Mouse (Mus musculus): ENCODE results near the gene Odf3l1.
"Not testable (repeated sequence)": the region's sequence is repeated elsewhere in the genome, so short reads cannot be mapped to it uniquely, and the experiment has no call there.

Gene Odf3l1

DNA sequence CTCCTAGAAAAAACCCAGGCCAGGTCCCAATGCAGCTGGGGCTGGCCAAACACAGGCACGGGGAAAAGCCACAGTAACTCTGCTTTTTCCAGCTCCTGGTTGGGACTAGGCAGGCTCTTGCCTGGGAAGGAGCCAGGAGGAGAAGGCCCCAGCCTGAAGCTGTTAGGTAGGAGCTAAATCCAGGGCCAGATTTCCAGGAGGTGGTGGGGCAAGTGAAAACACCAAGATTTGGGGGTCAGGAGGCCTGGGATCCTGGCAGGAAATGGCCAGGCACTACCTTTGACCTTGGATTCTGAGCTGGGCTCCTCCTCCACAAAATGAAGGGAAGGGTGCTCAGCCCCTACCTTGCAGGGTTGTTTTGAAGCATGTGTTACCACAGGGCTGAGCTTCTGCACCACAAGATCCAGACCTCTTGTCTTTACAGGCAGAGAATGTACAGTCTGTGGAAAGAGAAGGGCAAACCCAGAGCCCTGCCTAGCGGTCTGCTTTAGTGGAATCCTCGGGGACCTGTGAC, at the start of gene Odf3l1:
Odf3l1 (minus strand) TSS at position 464 of the 514 bp plus-strand sequence.
- DNase-seq: peak; percentile 34 to 74

DNA sequence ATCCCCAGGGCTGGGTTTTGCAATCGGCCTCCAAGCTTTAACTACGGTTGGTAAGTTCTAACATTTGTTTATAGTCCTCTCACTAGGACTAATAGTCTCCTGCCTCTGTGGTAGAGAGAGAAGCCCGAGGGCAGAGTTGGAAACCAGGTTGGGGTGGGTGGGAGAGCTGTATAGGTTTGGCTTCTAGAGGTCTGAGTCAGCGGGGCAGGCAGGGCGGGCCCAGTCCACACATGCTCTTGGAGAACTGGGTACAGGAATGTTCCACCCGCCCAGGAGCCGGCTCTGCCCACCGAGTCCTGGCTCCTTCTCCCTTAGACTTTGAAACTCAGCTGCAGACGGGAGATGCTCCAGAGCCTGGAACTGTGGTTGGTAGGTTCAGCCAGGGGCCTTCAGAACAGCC, 49.5 kb upstream of the Odf3l1 start:
- no peak for DNase-seq

- DNase-seq: no peak
Measured at GRCm38 (mm10) chr9:56911017-56911416, 46.5 kb upstream of the Odf3l1 start.

DNA sequence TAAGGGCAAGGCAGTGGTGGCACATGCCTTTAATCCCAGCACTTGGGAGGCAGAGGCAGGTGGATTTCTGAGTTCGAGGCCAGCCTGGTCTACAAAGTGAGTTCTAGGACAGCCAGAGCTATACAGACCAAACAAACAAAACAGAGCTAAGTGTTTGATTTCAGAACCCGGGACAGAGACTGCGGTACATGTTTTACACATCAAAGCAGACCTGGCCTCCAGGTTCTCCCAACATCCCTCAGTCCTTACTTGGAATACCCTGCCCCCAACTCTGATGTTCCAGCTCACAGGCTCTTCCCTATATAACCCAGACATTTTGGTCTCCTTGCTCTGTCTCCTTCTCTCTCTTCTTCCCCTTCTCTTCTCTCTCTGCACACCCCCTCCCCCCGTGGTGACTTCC, 45.5 kb upstream of the Odf3l1 start:
- not testable (repeated sequence) for DNase-seq

GRCm38 (mm10) chr9:56907549-56907948, 43.1 kb upstream of the Odf3l1 start:
- DNase-seq: no peak

DNA sequence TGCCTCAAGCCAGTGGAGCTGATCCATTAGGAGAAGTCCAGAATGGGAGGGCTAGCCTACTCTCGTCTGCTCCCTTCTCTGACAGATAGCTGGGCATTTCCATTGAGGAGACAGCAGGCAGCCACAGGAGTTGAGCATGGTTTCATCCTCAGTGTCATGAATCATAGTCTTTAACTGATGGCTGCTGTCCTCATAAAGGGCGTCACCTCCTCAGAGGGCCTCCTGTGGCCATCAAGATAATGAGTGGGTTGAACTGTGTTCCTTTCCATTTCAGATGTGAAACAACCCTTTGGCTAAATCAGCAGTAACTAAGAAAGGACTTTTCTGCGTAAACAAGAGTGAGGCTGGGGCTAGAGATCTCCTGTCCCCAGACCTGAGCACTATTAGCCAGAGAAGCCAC, 39.2 kb upstream of the Odf3l1 start:
- DNase-seq: no peak

DNA sequence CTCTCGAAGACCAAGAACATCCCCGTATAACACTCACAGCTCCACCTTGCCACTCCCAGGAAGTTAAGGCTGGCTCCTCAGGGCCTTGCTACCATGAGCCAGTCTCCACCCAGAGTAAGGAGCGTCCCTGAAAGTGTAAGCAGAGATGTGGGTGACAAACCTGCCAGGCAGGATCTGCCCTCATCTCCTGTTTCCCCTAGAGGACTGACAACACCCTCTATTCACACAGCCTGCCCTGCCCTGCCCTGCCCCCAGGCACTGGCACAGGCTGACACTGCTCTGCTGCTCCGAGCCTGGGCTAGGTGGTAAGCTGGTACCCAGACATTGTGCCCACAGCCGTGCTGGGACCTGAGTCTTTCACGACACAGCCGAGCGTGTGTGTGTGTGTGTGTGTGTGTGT, 36.7 kb upstream of the Odf3l1 start:
- DNase-seq: no peak

GRCm38 (mm10) chr9:56900571-56900970, 36.1 kb upstream of the Odf3l1 start:
- peak; percentile 18 to 66 for DNase-seq

GRCm38 (mm10) chr9:56900060-56900459, 35.6 kb upstream of the Odf3l1 start:
- DNase-seq: no peak

DNA sequence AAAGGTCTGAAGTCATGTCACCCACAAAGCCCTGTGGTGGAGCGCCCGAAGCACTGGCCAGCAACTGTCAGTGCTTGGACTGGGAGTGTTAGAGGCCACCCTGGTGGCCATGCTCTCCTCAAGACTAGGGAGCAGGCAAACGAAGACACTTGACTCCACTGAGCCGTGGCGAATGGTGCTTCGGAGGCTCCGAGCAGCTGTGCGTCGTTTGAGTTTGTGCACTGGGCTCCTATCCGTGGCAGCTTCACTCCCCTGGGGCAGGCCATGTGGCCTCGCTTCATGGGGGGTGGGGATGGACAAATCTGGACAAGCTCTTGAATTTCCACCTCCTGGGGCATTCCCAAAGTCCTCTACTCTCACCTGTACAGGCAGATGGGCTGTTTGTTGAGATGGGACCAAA, 34.9 kb upstream of the Odf3l1 start:
- DNase-seq: no peak

DNA sequence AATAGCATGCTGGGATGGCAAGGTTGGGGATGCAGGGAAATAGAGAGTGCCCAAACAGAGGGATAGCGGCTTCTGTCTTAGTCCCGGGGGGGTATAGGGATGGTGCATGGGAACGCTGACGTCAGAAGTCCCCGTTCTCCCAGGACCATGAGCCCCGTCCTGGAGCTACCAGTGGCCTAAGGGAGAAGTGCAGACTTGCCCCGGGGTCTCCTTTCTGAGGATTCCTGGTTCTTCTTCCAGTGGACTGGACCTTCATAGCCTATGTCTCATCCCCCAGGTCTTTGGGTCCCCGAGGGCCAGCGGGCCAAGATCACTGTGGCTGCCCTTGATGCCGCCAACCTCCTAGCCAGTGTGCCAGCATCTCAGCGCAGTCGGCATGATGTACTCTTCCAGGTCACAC, 32.3 kb upstream of the Odf3l1 start:
- no peak for DNase-seq

DNA sequence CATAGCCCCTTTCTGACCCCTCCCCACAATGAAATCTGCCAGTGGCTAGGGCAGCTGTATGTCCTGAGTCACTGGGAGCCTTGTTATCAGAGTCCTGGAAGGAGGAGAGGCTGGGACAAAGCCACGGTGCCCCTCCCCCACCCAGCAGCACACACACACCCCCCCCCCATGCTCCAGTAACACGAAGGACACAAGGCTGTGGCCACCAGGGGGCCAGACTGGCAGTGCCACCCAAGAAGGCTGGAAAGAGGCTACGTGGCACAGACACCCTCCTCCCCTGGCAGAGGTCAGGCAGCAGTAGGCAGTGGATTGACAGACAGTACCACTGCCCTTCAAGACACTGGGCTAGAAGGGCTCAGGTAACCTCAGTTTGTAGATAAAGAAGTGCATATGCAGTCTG, 29.5 kb upstream of the Odf3l1 start:
- peak; percentile 52 to 66 for DNase-seq

GRCm38 (mm10) chr9:56893313-56893712, 28.8 kb upstream of the Odf3l1 start:
- no peak for DNase-seq

- DNase-seq: no peak
Measured at GRCm38 (mm10) chr9:56892111-56892510, 27.6 kb upstream of the Odf3l1 start.

DNA sequence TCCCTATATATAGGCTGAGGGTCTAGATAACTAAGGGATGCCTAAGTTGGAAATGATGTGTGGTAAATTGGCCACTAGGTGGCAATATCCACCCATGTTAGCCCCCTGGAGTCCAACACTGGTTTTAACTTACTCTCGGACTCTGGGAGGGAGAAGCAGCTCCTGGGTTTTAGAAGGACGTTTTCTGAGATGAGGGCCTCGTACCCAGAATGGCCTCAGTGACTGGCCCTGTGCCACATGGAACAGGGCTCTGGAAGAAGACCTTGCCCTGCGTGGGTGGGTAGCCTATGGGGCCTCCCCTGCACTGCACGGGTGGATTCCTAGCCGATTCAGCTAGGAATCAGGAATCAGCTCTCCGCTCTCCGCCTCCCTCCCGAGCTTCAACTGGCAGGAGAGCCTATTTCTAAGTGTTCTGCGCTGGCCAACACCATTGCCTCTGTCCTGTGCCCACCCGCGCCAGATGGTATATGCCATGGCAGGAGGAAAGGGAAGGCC, 27.1 kb upstream of the Odf3l1 start:
- DNase-seq: peak; percentile 64 to 76

DNA sequence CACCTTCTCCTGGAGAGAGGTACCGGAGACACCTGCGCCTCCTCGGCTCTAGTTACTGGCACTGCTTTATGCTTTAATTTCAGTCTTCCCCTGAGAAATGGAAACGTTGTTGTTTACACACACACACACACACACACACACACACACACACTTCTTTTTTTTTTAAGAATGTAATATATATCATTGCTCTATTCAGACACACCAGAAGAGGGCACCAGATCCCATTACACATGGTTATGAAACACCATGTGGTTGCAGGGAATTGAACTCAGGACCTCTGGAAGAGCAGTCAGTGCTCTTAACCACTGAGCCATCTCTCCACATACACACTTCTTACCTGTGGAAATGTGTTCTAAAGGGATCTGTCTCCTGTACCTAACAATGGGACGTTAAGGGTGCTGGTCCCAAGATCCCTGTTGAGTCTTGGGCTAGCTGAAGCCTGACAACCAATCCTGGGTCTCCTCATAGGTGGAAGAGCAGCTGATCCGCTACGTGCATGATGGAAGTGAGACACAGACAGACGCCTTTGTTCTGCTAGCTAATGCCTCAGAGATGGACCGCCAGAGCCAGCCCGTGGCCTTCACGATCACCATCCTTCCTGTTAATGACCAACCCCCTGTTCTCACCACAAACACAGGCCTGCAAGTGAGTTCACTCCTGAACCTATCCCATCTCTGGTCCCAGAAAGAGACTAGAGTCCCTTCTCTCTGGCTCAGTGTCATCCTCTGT, 26.2 kb upstream of the Odf3l1 start:
- DNase-seq: no peak

DNA sequence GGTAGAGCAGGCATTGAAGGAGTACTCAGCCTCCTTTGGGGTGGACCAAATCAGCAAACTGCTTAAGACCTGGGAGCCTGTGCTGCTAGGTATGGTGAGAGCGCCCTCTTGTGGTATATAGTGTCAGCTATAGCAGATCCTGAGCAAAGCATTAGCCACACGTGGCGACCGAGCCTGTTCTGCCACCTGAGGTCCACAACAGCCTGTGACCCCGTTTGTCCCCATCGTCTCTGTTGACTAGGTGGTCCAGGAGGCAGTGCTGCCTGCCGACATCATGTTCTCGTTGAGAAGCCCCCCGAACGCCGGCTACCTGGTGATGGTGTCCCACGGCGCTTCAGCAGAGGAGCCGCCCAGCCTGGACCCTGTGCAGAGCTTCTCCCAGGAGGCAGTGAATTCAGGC, 25.3 kb upstream of the Odf3l1 start:
- DNase-seq: peak; percentile 83 to 88

- DNase-seq: no peak
Measured at GRCm38 (mm10) chr9:56887581-56887980, 23.1 kb upstream of the Odf3l1 start.

DNA sequence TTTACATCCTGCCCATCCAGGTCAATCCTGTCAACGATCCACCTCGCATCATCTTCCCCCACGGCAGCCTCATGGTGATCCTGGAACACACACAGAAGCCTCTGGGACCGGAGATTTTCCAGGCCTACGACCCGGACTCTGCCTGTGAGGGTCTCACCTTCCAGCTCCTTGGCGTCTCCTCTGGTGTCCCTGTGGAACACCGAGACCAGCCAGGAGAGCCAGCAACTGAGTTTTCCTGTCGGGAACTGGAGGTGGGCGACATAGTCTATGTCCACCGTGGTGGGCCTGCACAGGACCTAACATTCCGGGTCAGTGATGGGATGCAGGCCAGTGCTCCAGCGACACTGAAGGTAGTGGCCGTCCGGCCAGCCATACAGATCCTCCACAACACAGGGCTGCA, 22.1 kb upstream of the Odf3l1 start:
- DNase-seq: no peak

- DNase-seq: peak in 1 of 2 experiments; percentile 29
Measured at GRCm38 (mm10) chr9:56886113-56886512, 21.6 kb upstream of the Odf3l1 start.

DNA sequence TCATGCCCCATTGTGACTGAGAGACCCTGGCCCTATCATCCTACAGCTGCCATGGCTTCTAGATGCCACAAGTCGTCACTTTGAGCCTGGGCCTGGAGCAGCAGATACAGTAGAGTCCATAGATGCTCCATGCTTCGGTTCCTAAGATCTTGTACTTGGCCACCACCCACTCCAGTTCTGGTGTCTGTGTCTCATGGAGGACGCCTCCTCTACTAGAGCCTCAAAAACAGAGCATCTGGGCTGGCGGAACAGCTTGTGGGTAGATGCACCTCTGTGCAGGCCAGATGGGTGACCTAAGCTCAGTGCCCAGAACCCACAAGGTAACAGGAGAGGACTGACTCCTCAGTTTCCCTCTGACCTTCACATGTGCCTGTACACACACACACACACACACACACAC, 19.8 kb upstream of the Odf3l1 start:
- DNase-seq: no peak

GRCm38 (mm10) chr9:56883470-56883869, 19.0 kb upstream of the Odf3l1 start:
- DNase-seq: no peak

DNA sequence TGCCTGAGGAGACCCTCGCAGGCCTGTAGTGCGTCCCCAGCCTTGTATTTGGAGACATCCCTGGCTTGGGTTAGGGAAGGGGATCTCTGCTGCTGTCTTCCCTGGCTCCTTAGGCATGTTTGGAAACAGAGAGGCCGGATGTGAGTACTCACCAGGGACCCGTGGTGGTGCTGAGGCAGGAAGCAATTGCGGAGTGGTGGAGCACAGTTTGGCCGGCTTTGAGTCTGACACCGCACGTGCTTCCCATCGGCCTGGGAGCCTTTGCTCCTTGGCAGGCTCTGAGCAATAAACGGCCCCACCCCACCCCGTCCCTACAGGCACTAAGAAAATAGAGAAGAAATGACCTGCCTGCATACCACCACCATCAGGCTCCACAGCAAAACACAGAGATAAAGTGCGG, 18.3 kb upstream of the Odf3l1 start:
- peak; percentile 55 to 81 for DNase-seq

DNA sequence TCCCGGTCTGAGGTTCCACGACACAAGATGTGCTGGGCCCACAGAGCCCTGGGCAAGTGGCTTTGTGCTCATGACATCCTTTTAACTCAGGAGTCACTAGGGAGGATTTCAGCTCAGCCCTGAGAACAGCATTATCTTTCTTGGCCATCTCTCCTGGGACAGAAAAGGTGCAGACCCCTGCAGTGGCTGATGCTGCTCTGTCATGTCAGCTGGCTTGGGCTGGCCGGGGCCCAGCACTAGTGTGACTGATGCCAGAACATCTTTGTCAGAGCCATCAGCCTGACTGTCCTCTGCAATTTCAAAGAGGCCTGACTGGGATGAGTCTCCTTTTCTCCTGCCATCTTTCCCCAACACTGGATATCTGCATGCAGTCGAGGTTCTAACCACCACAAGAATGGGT, 17.8 kb upstream of the Odf3l1 start:
- DNase-seq: no peak

Data from kidney, postnatal 25 days (tissue).